Mouse (Mus musculus): ENCODE measurements around the gene Hist2h2aa2.

DNA sequence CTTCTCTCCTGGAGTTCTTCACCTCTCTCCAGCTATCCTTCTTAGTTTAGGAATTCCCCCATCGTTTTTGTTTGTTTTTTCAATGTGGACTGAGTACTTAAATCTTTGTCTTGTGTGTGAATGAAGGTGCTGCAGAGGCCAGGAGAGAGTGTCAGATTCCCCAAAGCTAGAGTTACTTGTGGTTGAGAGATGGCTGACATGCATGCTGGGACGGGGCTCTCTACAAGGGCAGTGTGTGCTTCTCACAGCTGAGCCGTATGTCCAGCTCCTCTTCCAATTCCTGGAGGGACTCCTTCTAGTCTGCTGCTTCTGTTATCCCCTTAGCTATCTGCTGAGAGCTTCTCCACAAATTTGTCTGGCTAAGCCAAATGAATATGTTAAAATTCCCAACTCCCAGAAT lies 4.2 kb downstream of the Hist2h2aa2 start:
- TF ChIP-seq ZNF384 (IDR thresholded peaks at IDR 0.05; ENCODE audit: low read depth, low read length) (no peak), CHD2 (IDR thresholded peaks at IDR 0.05; ENCODE audit: low read depth, low read length) (no peak), MAFK (IDR thresholded peaks at IDR 0.05; ENCODE audit: insufficient read depth, low read depth, low read length) (no peak), ZC3H11A (IDR thresholded peaks at IDR 0.05; ENCODE audit: borderline replicate concordance, low read depth, low read length) (no peak), HCFC1 (IDR thresholded peaks at IDR 0.05; ENCODE audit: borderline replicate concordance, insufficient read depth, low read length) (no peak)

Data from ES-E14 (cell line).